Mouse (Mus musculus) heart, adult 2 months (tissue): ENCODE results near the gene Lrfn2.

Experiments used
- CTCF ChIP-seq: fragments of 200-600 bp; IDR thresholded peaks from 2 replicates; pipeline ENCODE4 v1.8.1; 2022; ENCODE audit warnings: antibody characterized with exemption, mild to moderate bottlenecking, moderate library complexity
- POLR2A ChIP-seq: fragments of 200-500 bp; IDR thresholded peaks from 2 replicates; pipeline ENCODE4 v1.6.1; 2011; ENCODE audit warnings: mild to moderate bottlenecking, low read depth, low read length, control low read depth; ENCODE audit not compliant: insufficient read depth

DNA sequence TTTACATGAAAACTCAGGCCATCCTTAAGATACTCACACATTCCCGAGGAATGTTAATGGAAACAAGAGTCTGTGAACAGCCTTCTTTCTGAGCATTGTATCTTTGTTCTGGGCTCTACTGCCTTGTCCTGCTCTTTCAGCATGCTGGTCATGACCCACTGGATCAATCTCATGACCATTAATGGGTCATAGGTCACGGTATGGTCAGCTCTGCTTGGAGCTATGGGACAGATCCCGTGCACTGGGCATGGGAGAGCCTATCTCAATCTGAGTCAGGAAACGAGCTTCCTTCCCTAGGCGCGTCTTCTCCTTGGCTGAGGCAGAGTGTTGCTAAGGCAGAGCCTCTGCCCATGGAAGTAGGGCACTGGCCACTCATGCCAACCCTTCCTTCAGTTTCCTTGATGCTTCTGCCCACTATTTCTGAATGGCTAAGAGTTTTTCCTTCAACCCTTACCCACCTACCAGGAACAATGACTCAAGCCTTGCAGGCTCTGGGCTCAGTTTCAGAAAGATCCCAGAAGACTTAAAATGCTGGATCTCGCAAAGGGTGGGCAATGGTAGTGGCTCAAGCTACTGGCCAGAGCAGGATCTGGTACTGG, 24.0 kb downstream of the Lrfn2 start:
- TF ChIP-seq CTCF (no peak), POLR2A (no peak)
